Mouse (Mus musculus) R1 (cell line): Measurements from ENCODE around the gene Cacnb4.

Experiments
- DNase-seq: peaks from one replicate; pipeline ENCODE4 v3.0.0-alpha.2; 2018; ENCODE audit warnings: low read depth, low spot score

Cacnb4 gene

GRCm38 (mm10) chr2:52651547-52651946 is 25.1 kb downstream of the Cacnb4 start:
- DNase-seq = no peak

GRCm38 (mm10) chr2:52647255-52647998 is 29.2 kb downstream of the Cacnb4 start:
- DNase-seq = no peak

GRCm38 (mm10) chr2:52643657-52644056 is 33.0 kb downstream of the Cacnb4 start:
- no peak for DNase-seq

- no peak for DNase-seq
These were observed 37.1 kb downstream of the Cacnb4 start for GRCm38 (mm10) chr2:52639530-52639875.

- no peak for DNase-seq
These were observed 37.6 kb downstream of the Cacnb4 start for GRCm38 (mm10) chr2:52638857-52639529.

GRCm38 (mm10) chr2:52638226-52638625 is 38.4 kb downstream of the Cacnb4 start:
- DNase-seq = no peak

- no peak for DNase-seq
These were observed 40.6 kb downstream of the Cacnb4 start for GRCm38 (mm10) chr2:52636051-52636450.

- DNase-seq = peak; percentile 63
These were observed 41.3 kb downstream of the Cacnb4 start for GRCm38 (mm10) chr2:52635358-52635757.

- DNase-seq = peak; percentile 68
These were observed 43.8 kb downstream of the Cacnb4 start for GRCm38 (mm10) chr2:52632880-52633279.

GRCm38 (mm10) chr2:52628186-52628585 is 48.4 kb downstream of the Cacnb4 start:
- no peak for DNase-seq

GRCm38 (mm10) chr2:52626266-52626665 is 50.4 kb downstream of the Cacnb4 start:
- peak; percentile 71 for DNase-seq

- no peak for DNase-seq
These were observed 50.9 kb downstream of the Cacnb4 start for GRCm38 (mm10) chr2:52625731-52626130.

- no peak for DNase-seq
These were observed 52.7 kb downstream of the Cacnb4 start for GRCm38 (mm10) chr2:52623921-52624404.

GRCm38 (mm10) chr2:52623461-52623860 is 53.2 kb downstream of the Cacnb4 start:
- no peak for DNase-seq

GRCm38 (mm10) chr2:52622616-52623015 is 54.0 kb downstream of the Cacnb4 start:
- no peak for DNase-seq

GRCm38 (mm10) chr2:52619406-52619974 is 57.1 kb downstream of the Cacnb4 start:
- no peak for DNase-seq

- DNase-seq = no peak
These were observed 57.8 kb downstream of the Cacnb4 start for GRCm38 (mm10) chr2:52618804-52619203.

GRCm38 (mm10) chr2:52615429-52615828 is 61.2 kb downstream of the Cacnb4 start:
- DNase-seq = no peak

GRCm38 (mm10) chr2:52613888-52614287 is 62.7 kb downstream of the Cacnb4 start:
- no peak for DNase-seq

- DNase-seq = no peak
These were observed 67.1 kb downstream of the Cacnb4 start for GRCm38 (mm10) chr2:52609486-52609885.

GRCm38 (mm10) chr2:52607857-52608485 is 68.7 kb downstream of the Cacnb4 start:
- no peak for DNase-seq

GRCm38 (mm10) chr2:52606331-52606730 is 70.3 kb downstream of the Cacnb4 start:
- no peak for DNase-seq
